Mouse (Mus musculus) T-helper 17 cell (primary cell): ENCODE results near the gene Shbg.
"Not testable (repeated sequence)": the region's sequence is repeated elsewhere in the genome, so short reads cannot be mapped to it uniquely, and the experiment has no call there.

ENCODE experiments used
- in situ Hi-C, 2 experiments: fragments of 300-600 bp; cut with MboI, MseI; formaldehyde crosslinking; loops; 1 replicate in 1 of 2; 2 replicates in 1 of 2; pipeline ENCODE4 v1.15.1; 2025; ENCODE audit warnings: high pct_unique_total_duplicates in 2 of 2

The Shbg gene

GRCm38 (mm10) chr11:69632284-69633089 lies 14.8 kb upstream of the Shbg start, which contains the start of gene Fxr2:
TSS of gene Fxr2 (plus strand) at chr11:69632990.
- in situ Hi-C loops = loop anchor here in 1 of 2 experiments (25.0 kb wide), 1 partner anchor 1355 kb away; the partner anchor contains the start of gene C1qbp

- in situ Hi-C loops = loop anchor here in 1 of 2 experiments (25.0 kb wide), 1 partner anchor 1357 kb away; the partner anchor contains the start of gene C1qbp
Observed at GRCm38 (mm10) chr11:69629802-69630201, 12.1 kb upstream of the Shbg start.

GRCm38 (mm10) chr11:69628286-69628685 lies 10.6 kb upstream of the Shbg start:
- in situ Hi-C loops = loop anchor here in 1 of 2 experiments (25.0 kb wide), 1 partner anchor 1359 kb away; the partner anchor contains the start of gene C1qbp

DNA sequence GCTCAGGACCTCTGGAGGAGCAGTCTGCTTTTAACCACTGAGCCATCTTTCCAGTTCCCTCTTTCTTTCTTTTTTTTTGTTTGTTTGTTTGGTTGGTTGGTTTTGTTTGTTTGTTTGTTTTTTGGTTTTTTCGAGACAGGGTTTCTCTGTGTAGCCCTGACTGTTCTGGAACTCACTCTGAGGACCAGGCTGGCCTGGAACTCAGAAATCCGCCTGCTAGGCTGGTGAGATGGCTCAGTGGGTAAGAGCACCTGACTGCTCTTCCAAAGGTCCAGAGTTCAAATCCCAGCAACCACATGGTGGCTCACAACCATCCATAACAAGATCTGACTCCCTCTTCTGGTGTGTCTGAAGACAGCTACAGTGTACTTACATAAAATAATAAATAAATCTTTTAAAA lies 6.6 kb upstream of the Shbg start:
- in situ Hi-C loops = not testable (repeated sequence)

DNA sequence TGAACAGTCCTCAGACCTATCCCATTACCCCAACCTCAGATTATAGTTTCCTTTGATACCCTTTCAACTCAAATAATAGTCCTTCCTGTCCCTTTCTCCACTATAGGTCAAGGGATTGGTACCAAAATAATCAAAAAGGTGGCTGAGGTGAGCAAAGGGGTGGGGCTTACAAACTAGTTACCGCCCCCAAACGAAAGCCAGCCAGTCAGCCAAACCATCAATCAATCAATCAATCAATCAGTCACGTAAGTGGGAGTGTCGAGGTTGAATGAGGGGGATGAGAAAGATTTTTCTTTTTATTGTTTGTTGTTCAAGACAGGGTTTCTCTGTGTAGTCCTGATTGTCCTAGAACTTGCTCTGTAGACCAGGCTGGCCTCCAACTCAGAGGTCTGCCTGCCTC lies 5.3 kb upstream of the Shbg start:
- in situ Hi-C loops = no loop called here

- in situ Hi-C loops = no loop called here
Observed at GRCm38 (mm10) chr11:69622406-69622805, 4.7 kb upstream of the Shbg start.

GRCm38 (mm10) chr11:69621571-69622268 lies 4.0 kb upstream of the Shbg start, which contains the start of gene Sat2:
TSS of gene Sat2 (plus strand) at chr11:69622024.
- in situ Hi-C loops = no loop called here

- in situ Hi-C loops = no loop called here
Observed at GRCm38 (mm10) chr11:69620394-69621081, 2.8 kb upstream of the Shbg start.

GRCm38 (mm10) chr11:69616781-69617180 lies 924 bp downstream of the Shbg start:
- in situ Hi-C loops = no loop called here

DNA sequence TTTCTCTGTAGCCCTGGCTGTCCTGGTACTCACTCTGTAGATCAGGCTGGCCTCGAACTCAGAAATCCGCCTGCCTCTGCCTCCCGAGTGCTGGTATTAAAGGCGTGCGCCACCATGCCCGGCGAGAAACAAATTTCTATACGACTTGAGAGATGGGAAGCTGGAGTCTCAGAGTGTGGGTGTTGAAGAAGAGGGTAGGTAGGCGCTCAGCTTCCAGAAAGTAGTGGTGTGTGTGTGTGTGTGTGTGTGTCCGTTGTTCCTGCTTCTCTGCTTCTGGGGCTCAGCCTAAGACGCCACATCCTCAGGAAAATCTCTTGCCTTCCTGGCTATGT lies 3.5 kb downstream of the Shbg start:
- in situ Hi-C loops = not testable (repeated sequence)

DNA sequence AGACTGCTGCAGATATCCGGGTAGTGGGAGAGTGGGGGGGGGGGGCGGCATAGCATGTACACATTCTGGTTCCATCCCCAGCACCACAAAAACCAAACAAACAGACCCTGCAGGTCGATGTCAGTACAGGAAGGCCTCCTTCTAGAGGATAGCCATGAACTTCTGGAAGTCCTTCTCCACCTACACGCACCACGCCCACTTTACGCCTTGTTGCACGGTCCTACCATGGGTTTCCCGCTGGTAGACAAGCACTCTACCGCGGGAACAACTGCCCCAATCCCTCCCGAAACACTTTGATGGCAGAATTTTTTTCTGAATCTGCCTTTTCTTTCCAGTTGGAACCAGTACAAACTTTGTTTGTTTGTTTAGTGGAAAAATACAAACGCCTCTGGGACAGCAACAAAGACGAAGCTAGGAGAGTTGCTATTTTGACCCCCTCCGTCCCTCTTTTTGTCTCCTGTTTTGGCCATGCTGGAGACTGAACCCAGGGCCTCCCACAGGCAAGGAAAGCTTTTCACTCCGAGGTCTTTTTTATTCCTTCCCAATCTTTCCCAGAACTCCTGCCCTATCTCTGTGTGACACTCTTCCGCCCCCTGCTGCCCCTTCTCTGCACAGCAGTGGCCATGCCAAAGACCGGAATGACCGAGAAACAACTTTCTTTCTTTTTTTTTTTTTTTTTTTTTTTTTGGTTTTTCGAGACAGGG lies 4.0 kb downstream of the Shbg start:
- in situ Hi-C loops = no loop called here

DNA sequence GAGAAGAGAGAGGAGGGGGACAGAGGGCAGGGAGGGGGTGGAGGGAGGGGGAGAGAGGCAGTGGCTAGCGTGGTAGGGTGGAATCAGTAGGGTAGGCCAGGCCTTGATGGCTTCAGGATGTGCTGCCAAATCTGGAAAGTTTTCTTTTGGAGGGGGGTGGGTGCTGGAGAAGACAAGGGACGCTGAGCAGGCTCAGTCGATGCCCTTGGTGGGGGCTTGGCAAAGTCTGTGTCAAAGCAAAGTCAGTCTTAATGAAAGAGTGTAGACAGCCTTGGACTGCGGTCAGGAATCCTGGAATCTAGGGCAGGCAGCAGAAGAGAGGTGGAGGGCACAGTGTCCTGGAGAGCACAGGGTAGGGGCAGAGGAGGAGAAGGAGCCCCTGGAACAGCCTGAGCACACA lies 6.8 kb downstream of the Shbg start:
- in situ Hi-C loops = no loop called here

- in situ Hi-C loops = loop anchor here in 1 of 2 experiments (10.0 kb wide), 1 partner anchor 895 kb away; the partner anchor contains the start of gene Tm4sf5
Observed at GRCm38 (mm10) chr11:69609416-69609815, 8.3 kb downstream of the Shbg start.

DNA sequence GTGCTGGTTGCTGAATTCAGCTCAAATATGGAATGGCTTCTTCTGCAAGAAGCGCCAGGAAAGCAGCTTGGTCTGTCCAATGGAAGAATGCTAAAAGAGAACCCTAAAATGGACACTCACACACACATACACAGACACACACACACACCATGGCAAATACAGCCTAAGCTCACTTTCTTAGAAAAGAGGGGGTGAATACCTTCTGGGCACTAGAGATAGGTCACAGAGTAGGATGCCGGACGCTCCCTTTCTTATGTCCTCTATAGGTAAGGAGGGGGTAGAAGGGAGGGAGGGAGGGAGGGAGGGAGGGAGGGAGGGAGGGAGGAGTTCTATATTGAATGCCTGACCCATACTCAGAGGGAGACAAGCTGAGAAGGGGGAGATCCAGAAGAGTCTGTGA lies 9.2 kb downstream of the Shbg start:
- in situ Hi-C loops = loop anchor here in 1 of 2 experiments (10.0 kb wide), 1 partner anchor 896 kb away; the partner anchor contains the start of gene Tm4sf5

- in situ Hi-C loops = loop anchor here in 1 of 2 experiments (10.0 kb wide), 1 partner anchor 898 kb away; the partner anchor contains the start of gene Tm4sf5
Observed at GRCm38 (mm10) chr11:69606832-69607231, 10.9 kb downstream of the Shbg start.

DNA sequence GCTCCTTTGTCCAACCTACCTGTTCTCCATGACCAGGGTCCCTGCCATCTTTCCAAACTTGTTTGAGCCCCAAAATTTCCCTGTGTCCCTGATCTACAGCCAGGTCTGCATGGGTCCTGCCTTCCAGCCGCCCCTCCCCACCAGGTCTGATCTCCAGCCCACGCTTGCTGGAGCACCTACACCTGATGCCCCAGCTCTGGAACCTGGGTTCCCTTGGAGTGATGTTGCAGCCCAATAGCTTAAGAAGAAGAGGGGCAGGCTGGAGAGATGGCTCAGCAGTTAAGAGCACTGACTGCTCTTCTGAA lies 11.3 kb downstream of the Shbg start:
- in situ Hi-C loops = loop anchor here in 1 of 2 experiments (10.0 kb wide), 1 partner anchor 898 kb away; the partner anchor contains the start of gene Tm4sf5

DNA sequence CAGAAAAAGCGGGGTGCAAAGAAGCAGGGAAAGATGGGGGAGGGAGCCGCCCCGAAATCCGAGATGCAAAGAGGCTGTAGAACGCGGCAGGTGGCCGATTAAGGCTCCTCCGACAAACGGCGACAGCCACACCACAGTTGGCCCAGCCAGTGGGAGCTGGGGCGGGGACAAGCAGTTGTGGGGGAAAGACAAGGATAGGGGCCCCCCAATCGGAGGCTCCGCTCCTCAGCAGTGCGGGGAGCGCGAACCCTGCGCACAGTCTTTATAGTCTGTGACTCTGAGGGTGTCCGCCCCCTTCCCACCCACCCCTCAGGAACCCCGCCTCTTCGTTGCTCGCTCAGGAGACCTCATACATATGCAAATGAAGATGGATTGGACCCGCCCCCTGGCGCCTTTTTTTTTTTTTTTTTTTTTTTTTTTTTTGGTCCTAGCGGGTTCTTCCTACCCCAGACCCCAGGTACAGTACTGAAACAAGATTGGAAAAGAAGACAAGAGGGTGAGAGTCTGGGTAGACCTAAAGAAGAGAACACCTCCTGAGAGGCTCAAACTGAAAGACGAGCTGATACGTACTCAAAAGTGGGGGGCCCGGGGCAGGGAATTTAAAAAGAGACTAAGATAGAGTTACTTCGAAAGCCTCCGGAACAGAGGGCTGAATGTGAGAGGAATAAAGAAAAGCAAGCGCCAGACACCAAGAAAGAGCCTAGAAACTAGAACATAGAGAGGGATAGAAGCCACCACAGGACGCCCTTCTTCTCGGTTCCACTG lies 11.8 kb downstream of the Shbg start, which contains the start of gene Atp1b2:
Gene Atp1b2, minus strand, starts transcription at position 217 of the 765 bp plus-strand sequence.
- in situ Hi-C loops = loop anchor here in 1 of 2 experiments (10.0 kb wide), 1 partner anchor 899 kb away; the partner anchor contains the start of gene Tm4sf5

- in situ Hi-C loops = loop anchor here in 1 of 2 experiments (10.0 kb wide), 1 partner anchor 900 kb away; the partner anchor contains the start of gene Tm4sf5
Observed at GRCm38 (mm10) chr11:69604795-69605664, 12.7 kb downstream of the Shbg start.

- in situ Hi-C loops = loop anchor here in 1 of 2 experiments (10.0 kb wide), 1 partner anchor 900 kb away; the partner anchor contains the start of gene Tm4sf5
Observed at GRCm38 (mm10) chr11:69604347-69604746, 13.4 kb downstream of the Shbg start.
